Mouse (Mus musculus) testis, postnatal 14 days (tissue): ENCODE measurements around the gene Rnf126.

Experiments used
- DNase-seq: peaks from one replicate; pipeline ENCODE4 v3.0.0; 2021; ENCODE audit warnings: low spot score

Gene Rnf126

GRCm38 (mm10) chr10:79729357-79729965 lies 37.3 kb downstream of the Rnf126 start:
- DNase-seq = no peak

- DNase-seq = no peak
Observed at GRCm38 (mm10) chr10:79728323-79729249, 38.2 kb downstream of the Rnf126 start.

DNA sequence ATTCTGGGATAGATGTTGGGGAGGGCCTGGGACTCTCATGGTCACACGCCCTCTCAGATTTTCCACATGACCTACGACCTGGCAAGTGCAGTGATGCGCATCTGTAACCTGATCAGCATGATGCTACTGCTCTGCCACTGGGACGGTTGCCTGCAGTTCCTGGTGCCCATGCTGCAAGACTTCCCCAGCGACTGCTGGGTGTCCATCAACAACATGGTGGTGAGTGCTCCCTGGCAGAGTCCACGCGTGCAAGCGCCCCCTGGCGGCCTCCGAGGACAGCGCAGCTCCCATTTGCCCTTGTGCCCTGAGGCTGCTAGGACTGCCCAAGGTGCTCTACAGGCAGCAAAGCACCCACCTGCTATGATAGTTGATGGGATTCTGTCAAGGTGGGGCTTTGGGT lies 40.7 kb downstream of the Rnf126 start:
- DNase-seq = no peak

DNA sequence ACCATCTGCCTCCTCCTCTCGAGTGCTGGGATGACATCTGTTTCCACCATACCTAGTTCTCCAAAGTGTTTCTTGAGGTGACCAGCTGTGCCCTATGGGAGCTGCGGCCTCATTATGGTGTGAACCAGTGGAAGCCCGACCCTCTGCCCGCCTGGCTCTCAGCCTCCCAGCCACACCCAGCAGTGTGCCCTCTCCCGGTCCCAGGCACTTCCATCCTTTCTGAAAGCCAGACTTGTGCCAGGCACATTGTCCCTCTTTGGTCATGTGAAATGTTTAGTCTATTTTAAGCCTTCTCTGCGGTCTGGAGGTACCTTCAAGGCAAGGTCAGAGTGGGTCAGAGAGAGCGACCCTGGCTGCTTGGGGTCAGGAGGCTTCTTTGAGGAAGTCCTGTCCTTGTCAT lies 43.1 kb downstream of the Rnf126 start:
- no peak for DNase-seq

DNA sequence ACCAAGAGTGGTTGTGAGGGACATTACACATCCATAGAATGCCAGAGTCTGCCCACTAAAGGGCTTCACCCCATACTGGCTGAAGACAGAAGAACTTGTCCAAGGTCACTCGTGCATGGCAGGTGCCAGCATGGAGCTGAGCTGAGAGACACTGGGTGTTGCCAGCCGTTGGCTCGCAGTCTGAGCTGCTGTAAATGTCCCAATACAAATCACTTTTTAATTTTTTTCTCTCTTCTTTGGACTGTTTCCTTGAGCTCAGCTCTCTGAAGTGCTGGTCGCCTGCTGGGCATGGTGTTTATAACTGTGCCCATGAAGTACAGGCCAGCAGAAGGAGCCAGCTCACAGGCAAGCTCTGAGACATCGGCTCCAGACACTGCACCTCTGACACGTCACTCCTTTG lies 43.7 kb downstream of the Rnf126 start:
- DNase-seq = no peak

DNA sequence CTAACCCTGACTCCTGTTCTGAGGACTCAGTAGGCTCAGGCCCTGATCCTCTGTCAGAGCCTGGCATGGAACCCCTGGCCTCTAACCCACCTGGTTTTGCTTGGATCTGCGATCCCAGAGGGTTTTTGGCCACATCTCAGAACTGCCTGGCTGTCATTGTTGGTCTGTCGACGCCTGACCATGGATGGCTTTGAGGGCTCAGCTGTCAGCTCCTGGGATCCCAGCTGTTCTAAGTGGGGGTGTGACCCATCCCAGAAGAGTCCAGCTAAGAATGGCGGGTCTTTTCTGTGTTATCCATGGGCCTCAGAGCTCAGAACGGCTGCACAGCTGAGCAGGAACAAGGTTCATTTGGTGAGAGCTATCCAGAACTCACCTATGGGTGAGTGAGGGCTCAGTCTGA lies 45.7 kb downstream of the Rnf126 start:
- DNase-seq = no peak

DNA sequence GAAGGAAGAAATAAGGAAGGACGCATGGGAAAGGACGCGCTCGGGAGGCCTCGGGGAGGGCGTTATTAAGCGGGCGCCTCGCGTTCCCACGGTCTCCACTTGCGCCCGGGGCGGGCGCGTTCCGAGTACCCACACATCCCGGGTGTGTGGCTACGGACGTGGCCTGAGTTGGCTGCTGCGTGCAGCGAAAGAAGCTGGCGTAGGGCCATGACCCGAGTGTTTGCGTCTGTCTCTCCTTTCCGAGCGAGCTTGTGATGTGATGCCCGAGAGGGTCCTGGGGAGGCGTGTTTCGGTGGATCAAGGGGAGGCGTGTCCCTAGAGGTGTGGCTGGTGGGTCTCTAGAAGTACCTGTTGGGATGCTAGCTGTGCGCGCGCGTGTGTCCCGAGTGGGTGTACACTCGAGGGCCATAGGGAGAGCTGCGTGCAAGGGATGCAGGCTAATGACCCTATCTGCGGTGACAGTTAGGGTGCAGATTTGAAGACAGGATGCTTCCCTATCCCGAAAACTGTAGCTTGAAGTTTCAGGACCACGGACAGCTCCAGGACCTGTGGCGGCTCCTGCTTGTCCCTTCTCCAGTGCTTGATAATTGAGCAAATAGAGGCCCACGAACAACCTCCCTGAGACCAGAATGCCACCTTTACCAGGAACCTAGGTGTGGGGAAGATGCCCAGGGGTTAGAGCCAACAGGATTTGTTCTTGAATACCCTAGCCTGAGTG lies 49.0 kb downstream of the Rnf126 start:
- peak; percentile 63 for DNase-seq

- DNase-seq = no peak
Observed at GRCm38 (mm10) chr10:79716988-79717355, 49.8 kb downstream of the Rnf126 start.

- no peak for DNase-seq
Observed at GRCm38 (mm10) chr10:79716254-79716987, 50.3 kb downstream of the Rnf126 start, which contains the start of gene Hcn2. Hcn2 (plus strand) TSS chr10:79716634.

GRCm38 (mm10) chr10:79714996-79715395 lies 51.8 kb downstream of the Rnf126 start:
- no peak for DNase-seq

DNA sequence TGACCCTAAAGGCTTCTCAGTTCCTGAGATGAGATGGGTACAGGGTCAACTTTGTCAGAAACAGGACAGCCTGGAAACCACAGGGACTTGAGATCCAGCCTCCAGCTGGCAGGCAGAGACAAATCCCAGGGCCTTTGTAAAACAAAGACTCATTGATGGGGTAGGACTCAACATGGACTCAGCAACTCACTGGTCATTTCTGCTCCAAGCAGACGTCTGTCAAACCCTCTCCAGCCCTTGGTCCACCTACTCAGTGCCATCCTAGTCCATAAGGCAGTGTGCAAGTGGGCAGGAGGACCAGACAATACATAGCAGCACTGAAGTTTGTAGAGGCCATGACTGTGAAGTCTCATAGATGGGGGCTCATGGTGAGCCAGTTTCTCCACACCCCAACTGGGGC lies 53.6 kb downstream of the Rnf126 start:
- DNase-seq = no peak

DNA sequence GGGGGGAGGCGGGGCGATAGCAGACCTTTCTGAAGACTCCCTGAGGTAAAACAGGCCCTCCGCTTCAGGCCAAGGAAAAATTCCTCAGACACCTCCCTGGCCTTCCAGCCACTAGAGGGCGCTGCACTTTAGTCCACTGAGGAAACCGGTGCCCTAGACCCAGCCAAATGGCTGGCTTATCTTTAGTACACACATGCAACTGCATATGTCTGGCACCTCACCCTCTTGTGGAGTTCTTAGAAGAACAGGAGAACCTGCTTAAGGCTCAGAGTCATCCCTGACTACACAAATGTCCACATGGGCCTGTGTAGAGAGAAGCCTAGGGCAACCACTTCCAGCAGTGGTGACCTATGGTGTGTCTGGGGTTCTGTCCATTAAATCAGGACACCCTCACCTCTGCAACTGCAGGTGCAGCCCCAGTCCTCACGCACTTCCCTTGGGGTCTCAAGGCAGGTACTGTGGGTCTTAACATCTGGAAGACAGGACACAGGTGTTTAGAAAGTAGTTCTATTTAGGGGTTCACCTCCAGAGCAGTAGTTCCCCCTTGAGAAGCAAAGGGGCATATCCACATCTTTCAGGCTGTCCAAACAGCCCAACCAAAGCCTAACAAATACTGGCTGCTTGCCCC lies 54.1 kb downstream of the Rnf126 start:
- peak; percentile 59 for DNase-seq

GRCm38 (mm10) chr10:79712029-79712428 lies 54.7 kb downstream of the Rnf126 start:
- DNase-seq = no peak

DNA sequence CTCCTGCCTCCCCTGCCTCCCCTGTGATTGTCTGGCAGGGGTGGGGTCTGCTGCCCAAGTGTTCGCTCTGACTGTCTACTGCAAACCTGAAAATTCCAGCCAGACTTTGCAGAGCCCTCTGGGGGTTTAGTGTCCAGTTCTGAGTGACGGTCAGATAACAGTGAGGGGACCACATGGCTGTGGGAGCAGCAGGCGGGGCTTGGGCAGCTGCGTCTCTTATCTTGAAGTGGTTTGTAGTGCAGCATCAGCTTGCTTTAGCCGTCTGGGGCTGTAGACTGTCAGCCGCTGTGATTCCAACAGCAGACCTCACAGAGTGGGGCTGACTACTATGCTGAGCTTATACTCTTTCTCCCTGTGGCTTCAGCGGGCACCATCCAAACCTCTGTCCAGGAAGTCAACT lies 57.4 kb downstream of the Rnf126 start:
- no peak for DNase-seq

GRCm38 (mm10) chr10:79708668-79709067 lies 58.1 kb downstream of the Rnf126 start:
- no peak for DNase-seq
